Mouse (Mus musculus) testis, adult 2 months (tissue): ENCODE results near the gene Vmn1r163. TPM values are rescaled to one million over a fixed set of nuclear protein-coding genes. Genes with fewer than 3 reads are reported as not detected.
"Not testable (repeated sequence)": the region's sequence is repeated elsewhere in the genome, so short reads cannot be mapped to it uniquely, and the experiment has no call there.

Source experiments
- H3K27ac ChIP-seq: fragments of 200-500 bp; 2 replicates; pipeline ENCODE4 v1.5.1; 2012; ENCODE audit warnings: low read depth, low read length; ENCODE audit not compliant: control insufficient read depth, insufficient read depth
- H3K27me3 ChIP-seq: fragments of 200-500 bp; 2 replicates; pipeline ENCODE4 v1.6.1; 2012; ENCODE audit warnings: mild to moderate bottlenecking, low read length, moderate library complexity; ENCODE audit not compliant: control insufficient read depth, insufficient read depth
- H3K36me3 ChIP-seq: fragments of 200-500 bp; 2 replicates; pipeline ENCODE4 v1.6.1; 2012; ENCODE audit warnings: mild to moderate bottlenecking, low read length; ENCODE audit not compliant: control insufficient read depth, insufficient read depth
- H3K4me1 ChIP-seq: fragments of 200-500 bp; 2 replicates; pipeline ENCODE4 v1.6.1; 2012; ENCODE audit warnings: low read length; ENCODE audit not compliant: control insufficient read depth, insufficient read depth
- H3K4me3 ChIP-seq: fragments of 200-500 bp; 2 replicates; pipeline ENCODE4 v1.5.1; 2012; ENCODE audit warnings: low read depth, mild to moderate bottlenecking, low read length, moderate library complexity, mixed read lengths; ENCODE audit not compliant: control insufficient read depth
- polyA plus RNA-seq: library from polyadenylated mRNA; depleted of rRNA; stranded (reverse); fragments of >200 nt; gene quantifications from 2 replicates; pipeline ENCODE4 v1.2.3, GENCODE M21; 2012; rRNA removed

The Vmn1r163 gene
- polyA plus RNA-seq, result not detected in 2 replicates

DNA sequence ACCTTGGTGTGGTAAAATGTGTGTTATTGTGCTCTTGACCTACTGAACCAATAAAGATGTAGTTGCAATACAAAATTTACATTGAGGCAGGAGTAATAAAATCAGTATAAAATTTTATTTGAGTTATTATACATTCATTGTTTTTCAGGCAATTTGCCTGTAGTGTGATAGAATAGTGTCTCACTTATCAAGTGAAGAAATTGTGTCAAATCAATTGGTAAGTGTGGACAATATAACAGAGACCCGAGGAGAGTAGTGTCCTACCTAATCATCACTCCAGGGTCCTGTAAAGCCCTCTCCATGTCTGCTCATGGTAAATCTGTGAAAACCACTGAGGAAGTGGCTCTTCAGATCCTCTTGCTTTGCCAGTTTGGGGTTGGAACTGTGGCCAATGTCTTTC, at the start of gene Vmn1r163:
Gene Vmn1r163 (plus strand): TSS at position 301 of the 400 bp plus-strand sequence.
- H3K27ac ChIP-seq, H3K4me3 ChIP-seq, H3K27me3 ChIP-seq, H3K36me3 ChIP-seq, H3K4me1 ChIP-seq: not testable (repeated sequence)

DNA sequence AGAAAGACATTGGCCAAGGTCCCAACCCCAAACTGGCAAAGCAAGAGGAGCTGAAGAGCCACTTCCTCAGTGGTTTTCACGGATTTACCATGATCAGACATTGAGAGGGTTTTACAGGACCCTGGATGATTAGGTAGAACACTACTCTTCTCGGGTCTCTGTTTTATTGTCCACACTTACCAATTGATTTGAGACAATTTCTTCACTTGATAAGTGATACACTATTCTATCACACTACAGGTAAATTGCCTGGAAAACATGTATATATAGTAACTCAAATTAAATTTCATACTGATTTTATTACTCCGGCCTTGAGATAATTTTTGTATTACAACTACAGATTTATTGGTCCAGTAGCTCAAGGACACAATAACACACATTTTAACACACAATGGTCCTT, 35.5 kb upstream of the Vmn1r163 start, which contains the start of gene Gm4216:
Gene Gm4216 (minus strand): TSS at position 101 of the 400 bp plus-strand sequence.
- not testable (repeated sequence) for H3K27me3 ChIP-seq, H3K4me1 ChIP-seq, H3K27ac ChIP-seq, H3K4me3 ChIP-seq, H3K36me3 ChIP-seq

DNA sequence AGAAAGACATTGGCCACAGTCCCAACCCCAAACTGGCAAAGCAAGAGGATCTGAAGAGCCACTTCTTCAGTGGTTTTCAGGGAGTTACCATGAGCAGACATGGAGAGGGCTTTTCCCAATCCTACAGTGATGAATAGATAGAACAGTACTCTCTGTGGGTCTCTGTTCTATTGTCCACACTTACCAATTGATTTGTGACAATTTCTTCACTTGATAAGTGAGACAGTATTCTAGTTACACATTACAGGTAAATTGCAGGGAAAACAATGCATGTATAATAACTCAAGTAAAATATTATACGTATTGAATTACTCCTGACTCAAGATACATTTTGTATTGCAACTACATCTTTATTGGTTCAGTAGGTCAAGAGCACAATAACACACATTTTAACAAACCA, 12.0 kb downstream of the Vmn1r163 start, which contains the start of gene Gm8720:
Gene Gm8720 (minus strand): TSS at position 101 of the 400 bp plus-strand sequence.
- not testable (repeated sequence) for H3K36me3 ChIP-seq, H3K27ac ChIP-seq, H3K4me1 ChIP-seq, H3K27me3 ChIP-seq, H3K4me3 ChIP-seq

Other genes starting within 250 kb of the Vmn1r163 start
- gene Vmn1r159, start 211.9 kb upstream of the Vmn1r163 start, polyA plus RNA-seq, result not detected in 2 replicates
- gene Vmn1r160, start 184.3 kb upstream of the Vmn1r163 start, polyA plus RNA-seq, result not detected in 2 replicates
- gene Gm4214, start 70.9 kb upstream of the Vmn1r163 start, polyA plus RNA-seq, result not detected in 2 replicates
- gene Gm4216, start 35.6 kb upstream of the Vmn1r163 start, polyA plus RNA-seq, result not detected in 2 replicates
- not detected in 2 replicates for gene Gm8720, start 11.9 kb downstream of the Vmn1r163 start, polyA plus RNA-seq
- not detected in 2 replicates for gene Gm10662, start 88.9 kb downstream of the Vmn1r163 start, polyA plus RNA-seq
- gene Vmn1r165, start 161.8 kb downstream of the Vmn1r163 start, polyA plus RNA-seq, result not detected in 2 replicates
- gene Vmn1r166, start 196.1 kb downstream of the Vmn1r163 start, polyA plus RNA-seq, result not detected in 2 replicates
- gene Gm6902, start 223.4 kb downstream of the Vmn1r163 start, polyA plus RNA-seq, result 0.57 and 0.64 TPM in 2 replicates
- 2.4 and 2.5 TPM in 2 replicates for gene Nlrp4e, start 245.7 kb downstream of the Vmn1r163 start, polyA plus RNA-seq